Mouse (Mus musculus) bone marrow, adult 2 months (tissue): ENCODE measurements around the gene Abtb1.

Experiments used
- CTCF ChIP-seq: fragments of 200-500 bp; IDR thresholded peaks from 2 replicates; pipeline ENCODE4 v1.5.1; 2011; ENCODE audit warnings: low read length, control low read depth; ENCODE audit not compliant: control insufficient read depth, insufficient read depth
- POLR2A ChIP-seq: fragments of 200-500 bp; IDR thresholded peaks from 2 replicates; pipeline ENCODE4 v1.6.1; 2011; ENCODE audit warnings: low read depth, mild to moderate bottlenecking, control low read depth, low read length, borderline replicate concordance; ENCODE audit not compliant: control insufficient read depth

- TF ChIP-seq CTCF, result peak; percentile 5; the same call in 1 of the 2 replicates
- TF ChIP-seq POLR2A, result no peak
These were observed 15.5 kb upstream of the Abtb1 start for GRCm38 (mm10) chr6:88857249-88857648.
